Mouse (Mus musculus): Measurements from ENCODE around the gene Aff3. TPM values are rescaled to one million over a fixed set of nuclear protein-coding genes. Genes with fewer than 3 reads are reported as not detected.

Aff3 gene
- total and polyA plus RNA-seq, 3 experiments = 1.4 to 3.1 (median 2.4) TPM

GRCm38 (mm10) chr1:38261076-38261475 lies 403.7 kb downstream of the Aff3 start:
- WGBS = 53% methylated on average over 5 of the region's 5 CpGs
- intact Hi-C loops (cut with DNase I) = no loop called here
- Histone ChIP-seq H3K9ac (ENCODE audit: low read depth, low read length) (no peak overlapping the region), H3K36me3 (ENCODE audit: control insufficient read depth, insufficient read depth, low read length) (no peaks in the 10 kb centered on the region), H3K27ac (peak overlapping the region; percentile 17; the same call in 1 of the 2 replicates), H3K4me1 (ENCODE audit: control insufficient read depth, insufficient read depth, low read length) (no peaks in the 10 kb centered on the region), H3K27me3 (ENCODE audit: control insufficient read depth, insufficient read depth, low read length) (no peaks in the 10 kb centered on the region), H3K79me2 (replicated peaks; ENCODE audit: control insufficient read depth, insufficient read depth, low read length) (no peaks in the 10 kb centered on the region), H3K4me3 (no peak overlapping the region)
- TF ChIP-seq POLR2A (IDR thresholded peaks at IDR 0.05; ENCODE audit: insufficient read depth, low read depth, low read length) = no peak
- no peak for TF ChIP-seq EP300 (IDR thresholded peaks at IDR 0.05; ENCODE audit: insufficient read depth, low read depth, low read length)
- no peak for DNase-seq

GRCm38 (mm10) chr1:38259541-38260338 lies 405.0 kb downstream of the Aff3 start:
- no peaks in the 10 kb centered on the region for H3K4me1 ChIP-seq (ENCODE audit: control insufficient read depth, insufficient read depth, low read length)
- intact Hi-C loops (cut with DNase I) = no loop called here
- WGBS = 74% methylated on average over 10 of the region's 10 CpGs
- no peaks in the 10 kb centered on the region for H3K27me3 ChIP-seq (ENCODE audit: control insufficient read depth, insufficient read depth, low read length)
- H3K79me2 ChIP-seq (replicated peaks; ENCODE audit: control insufficient read depth, insufficient read depth, low read length) = no peaks in the 10 kb centered on the region
- H3K4me3 ChIP-seq = no peak overlapping the region
- no peak for DNase-seq
- no peaks in the 10 kb centered on the region for H3K36me3 ChIP-seq (ENCODE audit: control insufficient read depth, insufficient read depth, low read length)
- H3K9ac ChIP-seq (ENCODE audit: low read depth, low read length) = no peak overlapping the region
- TF ChIP-seq CTCF (IDR thresholded peaks at IDR 0.05) (no peak), EP300 (IDR thresholded peaks at IDR 0.05; ENCODE audit: insufficient read depth, low read depth, low read length) (no peak), POLR2A (IDR thresholded peaks at IDR 0.05; ENCODE audit: insufficient read depth, low read depth, low read length) (no peak)
- H3K27ac ChIP-seq = no peak overlapping the region

- DNase-seq = no peak
Measured at GRCm38 (mm10) chr1:38254426-38254825, 410.3 kb downstream of the Aff3 start.

GRCm38 (mm10) chr1:38252766-38253079 lies 412.0 kb downstream of the Aff3 start:
- H3K4me3 ChIP-seq = no peak overlapping the region
- 40% methylated on average over 2 of the region's 2 CpGs for WGBS

More at GRCm38 (mm10) chr1:38254426-38254825, 410.3 kb downstream of the Aff3 start:
- Histone ChIP-seq H3K4me3 (no peak overlapping the region), H3K9ac (ENCODE audit: low read depth, low read length) (no peak overlapping the region), H3K27me3 (ENCODE audit: control insufficient read depth, insufficient read depth, low read length) (no peaks in the 10 kb centered on the region), H3K79me2 (replicated peaks; ENCODE audit: control insufficient read depth, insufficient read depth, low read length) (no peaks in the 10 kb centered on the region), H3K27ac (no peak overlapping the region), H3K36me3 (ENCODE audit: control insufficient read depth, insufficient read depth, low read length) (no peaks in the 10 kb centered on the region), H3K4me1 (ENCODE audit: control insufficient read depth, insufficient read depth, low read length) (no peaks in the 10 kb centered on the region)
- no peak for TF ChIP-seq CTCF (IDR thresholded peaks at IDR 0.05)
- intact Hi-C loops (cut with DNase I) = no loop called here
- WGBS = 60% methylated on average over 8 of the region's 8 CpGs

GRCm38 (mm10) chr1:38252031-38252765 lies 412.6 kb downstream of the Aff3 start:
- Histone ChIP-seq H3K27me3 (ENCODE audit: control insufficient read depth, insufficient read depth, low read length) (no peaks in the 10 kb centered on the region), H3K27ac (no peak overlapping the region), H3K36me3 (ENCODE audit: control insufficient read depth, insufficient read depth, low read length) (no peaks in the 10 kb centered on the region), H3K4me1 (ENCODE audit: control insufficient read depth, insufficient read depth, low read length) (no peaks in the 10 kb centered on the region), H3K9ac (ENCODE audit: low read depth, low read length) (no peak overlapping the region), H3K4me3 (no peak overlapping the region), H3K79me2 (replicated peaks; ENCODE audit: control insufficient read depth, insufficient read depth, low read length) (no peaks in the 10 kb centered on the region)
- no peak for TF ChIP-seq EP300 (IDR thresholded peaks at IDR 0.05; ENCODE audit: insufficient read depth, low read depth, low read length)
- TF ChIP-seq POLR2A (IDR thresholded peaks at IDR 0.05; ENCODE audit: insufficient read depth, low read depth, low read length) = no peak
- no peak for TF ChIP-seq CTCF (IDR thresholded peaks at IDR 0.05)
- 92% methylated on average over 19 of the region's 19 CpGs for WGBS
- intact Hi-C loops (cut with DNase I) = no loop called here
- no peak for DNase-seq

More at GRCm38 (mm10) chr1:38252766-38253079, 412.0 kb downstream of the Aff3 start:
- no peaks in the 10 kb centered on the region for H3K4me1 ChIP-seq (ENCODE audit: control insufficient read depth, insufficient read depth, low read length)
- H3K27ac ChIP-seq = no peak overlapping the region
- H3K36me3 ChIP-seq (ENCODE audit: control insufficient read depth, insufficient read depth, low read length) = no peaks in the 10 kb centered on the region
- H3K9ac ChIP-seq (ENCODE audit: low read depth, low read length) = no peak overlapping the region
- no peaks in the 10 kb centered on the region for H3K27me3 ChIP-seq (ENCODE audit: control insufficient read depth, insufficient read depth, low read length)
- intact Hi-C loops (cut with DNase I) = no loop called here
- no peak for TF ChIP-seq EP300 (IDR thresholded peaks at IDR 0.05; ENCODE audit: insufficient read depth, low read depth, low read length)
- TF ChIP-seq CTCF (IDR thresholded peaks at IDR 0.05) = peak; percentile 73
- TF ChIP-seq POLR2A (IDR thresholded peaks at IDR 0.05; ENCODE audit: insufficient read depth, low read depth, low read length) = no peak
- H3K79me2 ChIP-seq (replicated peaks; ENCODE audit: control insufficient read depth, insufficient read depth, low read length) = no peaks in the 10 kb centered on the region
- DNase-seq = no peak

- intact Hi-C loops (cut with DNase I) = no loop called here
- no peak for DNase-seq
- Histone ChIP-seq H3K27me3 (ENCODE audit: control insufficient read depth, insufficient read depth, low read length) (no peaks in the 10 kb centered on the region), H3K79me2 (replicated peaks; ENCODE audit: control insufficient read depth, insufficient read depth, low read length) (no peaks in the 10 kb centered on the region), H3K4me3 (no peak overlapping the region), H3K9ac (ENCODE audit: low read depth, low read length) (no peak overlapping the region), H3K36me3 (ENCODE audit: control insufficient read depth, insufficient read depth, low read length) (no peaks in the 10 kb centered on the region), H3K4me1 (ENCODE audit: control insufficient read depth, insufficient read depth, low read length) (no peaks in the 10 kb centered on the region), H3K27ac (no peak overlapping the region)
- WGBS = 90% methylated on average over 11 of the region's 11 CpGs
- TF ChIP-seq EP300 (IDR thresholded peaks at IDR 0.05; ENCODE audit: insufficient read depth, low read depth, low read length) (no peak), POLR2A (IDR thresholded peaks at IDR 0.05; ENCODE audit: insufficient read depth, low read depth, low read length) (no peak), CTCF (IDR thresholded peaks at IDR 0.05) (no peak)
Measured at GRCm38 (mm10) chr1:38251448-38251847, 413.3 kb downstream of the Aff3 start.
